Mouse (Mus musculus) midbrain, embryonic 10.5 days (tissue): ENCODE results near the gene Mapkap1. TPM values are rescaled to one million over a fixed set of nuclear protein-coding genes. Genes with fewer than 3 reads are reported as not detected.

Source experiments
- DNase-seq: peaks from one replicate; pipeline ENCODE4 v3.0.0-alpha.2; 2017; ENCODE audit warnings: low spot score
- H3K27ac ChIP-seq: fragments of 300-500 bp; sonication (generic); replicated peaks from 2 replicates; pipeline ENCODE4 v1.5.1; 2016; ENCODE audit warnings: mild to moderate bottlenecking
- H3K27me3 ChIP-seq: fragments of 300-500 bp; sonication (generic); 2 replicates; pipeline ENCODE4 v1.6.1; 2016; ENCODE audit warnings: low read depth, mild to moderate bottlenecking; ENCODE audit not compliant: poor library complexity, severe bottlenecking
- H3K36me3 ChIP-seq: fragments of 300-500 bp; sonication (generic); 2 replicates; pipeline ENCODE4 v1.6.1; 2016; ENCODE audit warnings: mild to moderate bottlenecking, moderate library complexity
- H3K4me1 ChIP-seq: fragments of 300-500 bp; sonication (generic); 2 replicates; pipeline ENCODE4 v1.6.1; 2016
- H3K4me3 ChIP-seq: fragments of 300-500 bp; sonication (generic); 2 replicates; pipeline ENCODE4 v1.5.1; 2016; ENCODE audit warnings: mild to moderate bottlenecking, moderate library complexity
- H3K9me3 ChIP-seq: fragments of 300-500 bp; sonication (generic); replicated peaks from 2 replicates; pipeline ENCODE4 v1.6.1; 2016; ENCODE audit warnings: mild to moderate bottlenecking
- WGBS: fragments of 180-500 bp; shearing (Covaris S2); methylation state at CpG from one replicate; pipeline ENCODE4 v1.1.7; 2016; 5-methylcytosine and 5-hydroxymethylcytosine counted together
- polyA plus RNA-seq: library from polyadenylated mRNA; unstranded; fragments of >200 nt; fragmentation: Nextera tagmentation; extraction: Ambion mirVana; gene quantifications from 2 replicates; pipeline ENCODE4 v1.2.1, GENCODE M21; 2016

Mapkap1 gene
- polyA plus RNA-seq, 1 experiment from 2014 or later = 93.4 TPM

GRCm38 (mm10) chr2:34630445-34630844 lies 223.9 kb downstream of the Mapkap1 start:
- WGBS = 85% methylated on average over 6 of the region's 6 CpGs
- no peak for DNase-seq
- H3K4me3 ChIP-seq = no peak overlapping the region

GRCm38 (mm10) chr2:34632051-34632450 lies 225.5 kb downstream of the Mapkap1 start:
- H3K27ac ChIP-seq = no peak overlapping the region
- no peaks in the 10 kb centered on the region for H3K36me3 ChIP-seq
- no peak for DNase-seq
- H3K4me1 ChIP-seq = peaks cover 30% of the 10 kb centered on the region
- H3K4me3 ChIP-seq = no peak overlapping the region
- WGBS = 87% methylated on average over 12 of the region's 12 CpGs
- H3K9me3 ChIP-seq = no peaks in the 10 kb centered on the region
- H3K27me3 ChIP-seq = no peaks in the 10 kb centered on the region; the same call in 1 of the 2 replicates

More at GRCm38 (mm10) chr2:34630445-34630844, 223.9 kb downstream of the Mapkap1 start:
- Histone ChIP-seq H3K27me3 (no peaks in the 10 kb centered on the region; the same call in 1 of the 2 replicates), H3K4me1 (peaks cover 20% of the 10 kb centered on the region), H3K27ac (no peak overlapping the region), H3K9me3 (no peaks in the 10 kb centered on the region), H3K36me3 (peaks cover 6% of the 10 kb centered on the region; the same call in 1 of the 2 replicates)

- Histone ChIP-seq H3K4me3 (no peak overlapping the region), H3K27me3 (peaks cover 15% of the 10 kb centered on the region), H3K27ac (peak overlapping the region; percentile 49; the same call in 1 of the 2 replicates), H3K9me3 (no peaks in the 10 kb centered on the region), H3K4me1 (peaks cover 38% of the 10 kb centered on the region), H3K36me3 (no peaks in the 10 kb centered on the region)
- WGBS = 79% methylated on average over 14 of the region's 14 CpGs
- no peak for DNase-seq
These were observed 228.9 kb downstream of the Mapkap1 start for GRCm38 (mm10) chr2:34635249-34636165.

- Histone ChIP-seq H3K36me3 (no peaks in the 10 kb centered on the region), H3K9me3 (no peaks in the 10 kb centered on the region), H3K4me3 (peak overlapping the region; percentile 57), H3K4me1 (peaks cover 31% of the 10 kb centered on the region), H3K27ac (peak overlapping the region; percentile 84), H3K27me3 (peaks cover 25% of the 10 kb centered on the region)
- peak; percentile 86 for DNase-seq
- 20% methylated on average over 37 of the region's 37 CpGs for WGBS
These were observed 232.5 kb downstream of the Mapkap1 start for GRCm38 (mm10) chr2:34638955-34639650.

- WGBS = 77% methylated on average over 5 of the region's 5 CpGs
- H3K4me1 ChIP-seq = peaks cover 27% of the 10 kb centered on the region
- peaks cover 30% of the 10 kb centered on the region for H3K27me3 ChIP-seq
- no peaks in the 10 kb centered on the region for H3K36me3 ChIP-seq
- H3K9me3 ChIP-seq = no peaks in the 10 kb centered on the region
- no peak overlapping the region for H3K27ac ChIP-seq
- H3K4me3 ChIP-seq = no peak overlapping the region
- no peak for DNase-seq
These were observed 233.2 kb downstream of the Mapkap1 start for GRCm38 (mm10) chr2:34639725-34640124.

GRCm38 (mm10) chr2:34642351-34642750 lies 235.8 kb downstream of the Mapkap1 start:
- 31% methylated on average over 2 of the region's 2 CpGs for WGBS
- DNase-seq = peak; percentile 46
- Histone ChIP-seq H3K4me1 (peaks cover 29% of the 10 kb centered on the region), H3K9me3 (no peaks in the 10 kb centered on the region), H3K4me3 (no peak overlapping the region), H3K27ac (no peak overlapping the region), H3K36me3 (no peaks in the 10 kb centered on the region), H3K27me3 (peaks cover 46% of the 10 kb centered on the region)

- no peaks in the 10 kb centered on the region for H3K36me3 ChIP-seq
- peaks cover 15% of the 10 kb centered on the region for H3K4me1 ChIP-seq
- no peak overlapping the region for H3K27ac ChIP-seq
- H3K27me3 ChIP-seq = peaks cover 31% of the 10 kb centered on the region
- H3K4me3 ChIP-seq = no peak overlapping the region
- DNase-seq = peak; percentile 51
- WGBS = 25% methylated on average over 22 of the region's 22 CpGs
- no peaks in the 10 kb centered on the region for H3K9me3 ChIP-seq
These were observed 238.3 kb downstream of the Mapkap1 start for GRCm38 (mm10) chr2:34644571-34645526.

GRCm38 (mm10) chr2:34645851-34646540 lies 239.4 kb downstream of the Mapkap1 start:
- Histone ChIP-seq H3K36me3 (no peaks in the 10 kb centered on the region), H3K4me3 (peak overlapping the region; percentile 53), H3K27ac (no peak overlapping the region), H3K27me3 (peaks cover 30% of the 10 kb centered on the region), H3K4me1 (peaks cover 15% of the 10 kb centered on the region), H3K9me3 (no peaks in the 10 kb centered on the region)
- WGBS = 12% methylated on average over 21 of the region's 21 CpGs
- DNase-seq = peak; percentile 75

- peaks cover 26% of the 10 kb centered on the region for H3K27me3 ChIP-seq
- H3K4me3 ChIP-seq = peak overlapping the region; percentile 53
- WGBS = 11% methylated on average over 5 of the region's 5 CpGs
- no peak overlapping the region for H3K27ac ChIP-seq
- DNase-seq = no peak
- H3K4me1 ChIP-seq = peaks cover 15% of the 10 kb centered on the region
- no peaks in the 10 kb centered on the region for H3K36me3 ChIP-seq
- H3K9me3 ChIP-seq = no peaks in the 10 kb centered on the region
These were observed 239.9 kb downstream of the Mapkap1 start for GRCm38 (mm10) chr2:34646541-34646865.

GRCm38 (mm10) chr2:34647410-34647809 lies 240.8 kb downstream of the Mapkap1 start:
- peaks cover 15% of the 10 kb centered on the region for H3K4me1 ChIP-seq
- H3K27me3 ChIP-seq = peaks cover 26% of the 10 kb centered on the region
- 77% methylated on average over 11 of the region's 11 CpGs for WGBS
- no peaks in the 10 kb centered on the region for H3K36me3 ChIP-seq
- H3K27ac ChIP-seq = no peak overlapping the region
- H3K4me3 ChIP-seq = no peak overlapping the region
- no peak for DNase-seq
- no peaks in the 10 kb centered on the region for H3K9me3 ChIP-seq

- H3K27ac ChIP-seq = no peak overlapping the region
- H3K4me1 ChIP-seq = peaks cover 35% of the 10 kb centered on the region
- no peak overlapping the region for H3K4me3 ChIP-seq
- H3K36me3 ChIP-seq = no peaks in the 10 kb centered on the region
- DNase-seq = no peak
- 28% methylated on average over 10 of the region's 10 CpGs for WGBS
- H3K27me3 ChIP-seq = peaks cover 28% of the 10 kb centered on the region
- H3K9me3 ChIP-seq = no peaks in the 10 kb centered on the region
These were observed 261.2 kb downstream of the Mapkap1 start for GRCm38 (mm10) chr2:34667820-34668219.
